ENCODE assay signal across 9 mouse cellular contexts in genomic region chr1:177623304-177623726, GRCm38 (mm10).
A peak's percentile ranks its signal among the peaks of the same experiment; 100 is the strongest.
DNase-seq lines count a peak whose midpoint lies in the region; ATAC-seq lines count a peak whose summit lies in the region.
"Had no signal": no experiment of that assay in that cellular context is flagged by ENCODE, and none has a peak within 500 bp of the region (broad histone marks: within the 10 kb centered on the region; RNA-seq: fewer than 3 reads in every experiment).

No protein-coding gene starts in this region.

- no peaks in the 10 kb centered on the region for H3K36me3 ChIP-seq in heart, embryonic 14.5 days (ENCODE audit: control insufficient read depth, insufficient read depth, low read length)
- H3K36me3 ChIP-seq in limb, embryonic 10.5 days, result no peaks in the 10 kb centered on the region
- H3K36me3 ChIP-seq in neural tube, embryonic 14.5 days (ENCODE audit: control insufficient read depth, insufficient read depth, low read length), result no peaks in the 10 kb centered on the region
- no peaks in the 10 kb centered on the region for H3K36me3 ChIP-seq in forebrain, embryonic 13.5 days (ENCODE audit: poor library complexity, severe bottlenecking)
- H3K36me3 ChIP-seq: embryonic facial prominence, embryonic 13.5 days had no signal

- H3K4me2 ChIP-seq in heart, embryonic 14.5 days (ENCODE audit: low read length), result no peak overlapping the region
- no peak overlapping the region for H3K4me2 ChIP-seq in neural tube, embryonic 14.5 days (ENCODE audit: low read depth, low read length)
- H3K4me2 ChIP-seq in forebrain, embryonic 13.5 days, result no peak overlapping the region
- H3K4me2 ChIP-seq: embryonic facial prominence, embryonic 13.5 days had no signal

- DNase-seq in cerebellum, postnatal 14 days, result peak; percentile 30 to 37
- no peak for DNase-seq in cerebellum, adult 11 months
- DNase-seq in limb, embryonic 10.5 days (ENCODE audit: low spot score), result no peak
- DNase-seq in left cerebral cortex, adult 8-10 months (ENCODE audit: low spot score in 2 of 2), result no peak

- peaks cover 11 to 14% of the 10 kb centered on the region in 2 experiments for H3K4me1 ChIP-seq in heart, embryonic 14.5 days (ENCODE audit: control insufficient read depth in 2 of 2, insufficient read depth in 2 of 2, low read length in 2 of 2)
- peaks cover 22% of the 10 kb centered on the region for H3K4me1 ChIP-seq in limb, embryonic 10.5 days
- H3K4me1 ChIP-seq in neural tube, embryonic 14.5 days (ENCODE audit: control insufficient read depth, insufficient read depth, low read length), result no peaks in the 10 kb centered on the region
- H3K4me1 ChIP-seq in forebrain, embryonic 13.5 days, result peaks cover 16% of the 10 kb centered on the region

- WGBS in heart, embryonic 14.5 days, result 5% methylated on average over 6 of the region's 6 CpGs
- 59% methylated on average over 6 of the region's 6 CpGs for WGBS in limb, embryonic 10.5 days
- WGBS in neural tube, embryonic 14.5 days, result 19% methylated on average over 6 of the region's 6 CpGs
- 64% methylated on average over 6 of the region's 6 CpGs for WGBS in forebrain, embryonic 13.5 days

- no peak overlapping the region for H3K4me3 ChIP-seq in heart, embryonic 14.5 days (ENCODE audit: control insufficient read depth in 1 of 2, insufficient read depth in 1 of 2, low read depth in 1 of 2, low read length in 2 of 2)
- H3K4me3 ChIP-seq in limb, embryonic 10.5 days, result no peak overlapping the region
- H3K4me3 ChIP-seq in neural tube, embryonic 14.5 days (ENCODE audit: low read depth, low read length), result no peak overlapping the region
- H3K4me3 ChIP-seq in forebrain, embryonic 13.5 days, result no peak overlapping the region
- H3K4me3 ChIP-seq: embryonic facial prominence, embryonic 13.5 days had no signal

- H3K9me3 ChIP-seq in heart, embryonic 14.5 days (ENCODE audit: control insufficient read depth, low read length), result no peaks in the 10 kb centered on the region
- no peaks in the 10 kb centered on the region for H3K9me3 ChIP-seq in limb, embryonic 10.5 days (replicated peaks)
- H3K9me3 ChIP-seq in neural tube, embryonic 14.5 days (ENCODE audit: control insufficient read depth, low read length), result no peaks in the 10 kb centered on the region
- no peaks in the 10 kb centered on the region for H3K9me3 ChIP-seq in forebrain, embryonic 13.5 days (replicated peaks)
- H3K9me3 ChIP-seq: embryonic facial prominence, embryonic 13.5 days had no signal

- no peaks in the 10 kb centered on the region for H3K27me3 ChIP-seq in heart, embryonic 14.5 days (ENCODE audit: control insufficient read depth, insufficient read depth, low read length)
- no peaks in the 10 kb centered on the region for H3K27me3 ChIP-seq in limb, embryonic 10.5 days (ENCODE audit: low read depth, poor library complexity, severe bottlenecking)
- no peaks in the 10 kb centered on the region for H3K27me3 ChIP-seq in neural tube, embryonic 14.5 days (ENCODE audit: control insufficient read depth, insufficient read depth, low read length)
- no peaks in the 10 kb centered on the region for H3K27me3 ChIP-seq in forebrain, embryonic 13.5 days

- peak overlapping the region; percentile 60 to 73 for H3K27ac ChIP-seq in heart, embryonic 14.5 days (replicated peaks in 1 of 2; ENCODE audit: control insufficient read depth in 1 of 2, insufficient read depth in 1 of 2, low read depth in 2 of 2, low read length in 2 of 2)
- peak overlapping the region; percentile 28; the same call in 1 of the 2 replicates for H3K27ac ChIP-seq in limb, embryonic 10.5 days
- H3K27ac ChIP-seq in neural tube, embryonic 14.5 days (ENCODE audit: low read depth, low read length), result no peak overlapping the region
- no peak overlapping the region for H3K27ac ChIP-seq in forebrain, embryonic 13.5 days
- H3K27ac ChIP-seq: embryonic facial prominence, embryonic 13.5 days had no signal

- no peak overlapping the region for H3K9ac ChIP-seq in heart, embryonic 14.5 days (ENCODE audit: low read length)
- H3K9ac ChIP-seq in neural tube, embryonic 14.5 days (replicated peaks; ENCODE audit: low read depth, low read length), result no peak overlapping the region
- no peak overlapping the region for H3K9ac ChIP-seq in forebrain, embryonic 13.5 days
- H3K9ac ChIP-seq: embryonic facial prominence, embryonic 13.5 days had no signal

- ATAC-seq in common myeloid progenitor, adult 5-6 weeks (replicated peaks; ENCODE audit: low read depth, poor library complexity, severe bottlenecking), result 0 out of 2 replicates have a peak, but pooled peaks have one; percentile 22
- peak; percentile 69 for ATAC-seq in heart, embryonic 14.5 days (ENCODE audit: insufficient number of reproducible peaks, insufficient read depth, low FRiP score, low read depth)
- ATAC-seq in neural tube, embryonic 14.5 days (ENCODE audit: low read depth), result peak; percentile 65; the same call in 1 of the 2 replicates
- ATAC-seq in forebrain, embryonic 13.5 days, result no peak

Comparison
In these comparisons a context has a peak if more than half of its experiments do, and no peak if none do; other contexts are left out.
1. DNase-seq: peak in cerebellum, postnatal 14 days (2 of 2); none in cerebellum, adult 11 months (single experiment), limb, embryonic 10.5 days (single experiment) and left cerebral cortex, adult 8-10 months (0 of 2).
2. H3K27ac ChIP-seq: peak in heart, embryonic 14.5 days (2 of 2) and limb, embryonic 10.5 days (single experiment); none in neural tube, embryonic 14.5 days (single experiment) and forebrain, embryonic 13.5 days (single experiment).